Mouse (Mus musculus) midbrain, embryonic 14.5 days (tissue): ENCODE measurements around the gene Zfp839. TPM values are rescaled to one million over a fixed set of nuclear protein-coding genes. Genes with fewer than 3 reads are reported as not detected.

Experiments used
- ATAC-seq: fragments of 200-750 bp; cut with Nextera tagmentation; 2 replicates; pipeline ENCODE4 v1.8.0; 2017; ENCODE audit warnings: moderate number of reproducible peaks, moderate library complexity; ENCODE audit not compliant: low FRiP score, low TSS enrichment
- DNase-seq: peaks from one replicate; pipeline ENCODE4 v3.0.0-alpha.2; 2015
- H3K27ac ChIP-seq: fragments of 300-500 bp; sonication (generic); replicated peaks from 2 replicates; pipeline ENCODE4 v1.5.1; 2014; ENCODE audit warnings: mild to moderate bottlenecking, low read depth, low read length, moderate library complexity
- H3K27me3 ChIP-seq: fragments of 300-500 bp; sonication (generic); 2 replicates; pipeline ENCODE4 v1.6.1; 2014; ENCODE audit warnings: low read length, control low read depth, mixed read lengths; ENCODE audit not compliant: control insufficient read depth, insufficient read depth
- H3K36me3 ChIP-seq: fragments of 300-500 bp; sonication (generic); 2 replicates; pipeline ENCODE4 v1.6.1; 2014; ENCODE audit warnings: low read length, control low read depth; ENCODE audit not compliant: control insufficient read depth, insufficient read depth
- H3K4me1 ChIP-seq: fragments of 300-500 bp; sonication (generic); 2 replicates; pipeline ENCODE4 v1.6.1; 2014; ENCODE audit warnings: mild to moderate bottlenecking, antibody characterized with exemption, low read length, control low read depth; ENCODE audit not compliant: control insufficient read depth, insufficient read depth
- H3K4me2 ChIP-seq: fragments of 300-500 bp; sonication (generic); 2 replicates; pipeline ENCODE4 v1.6.1; 2014; ENCODE audit warnings: mild to moderate bottlenecking, low read length, moderate library complexity
- H3K4me3 ChIP-seq: fragments of 300-500 bp; sonication (generic); replicated peaks from 2 replicates; pipeline ENCODE4 v1.5.1; 2014; ENCODE audit warnings: low read depth, low read length
- H3K9ac ChIP-seq: fragments of 300-500 bp; sonication (generic); replicated peaks from 2 replicates; pipeline ENCODE4 v1.6.1; 2014; ENCODE audit warnings: mild to moderate bottlenecking, low read length, moderate library complexity
- H3K9me3 ChIP-seq: fragments of 300-500 bp; sonication (generic); 2 replicates; pipeline ENCODE4 v1.6.1; 2016; ENCODE audit warnings: low read length, control low read depth, mixed read lengths; ENCODE audit not compliant: control insufficient read depth
- WGBS: fragments of 180-500 bp; shearing (Covaris S2); extraction: QIAGEN DNeasy Blood & Tissue Kit; methylation state at CpG from one replicate; pipeline ENCODE4 v1.1.7; 2014; 5-methylcytosine and 5-hydroxymethylcytosine counted together
- polyA plus RNA-seq: library from polyadenylated mRNA; unstranded; fragments of >200 nt; fragmentation: Nextera tagmentation; extraction: Ambion mirVana; gene quantifications from 2 replicates; pipeline ENCODE4 v1.2.1, GENCODE M21; 2014

Zfp839 gene
- polyA plus RNA-seq, 1 experiment from 2014 or later = 3.1 TPM

DNA sequence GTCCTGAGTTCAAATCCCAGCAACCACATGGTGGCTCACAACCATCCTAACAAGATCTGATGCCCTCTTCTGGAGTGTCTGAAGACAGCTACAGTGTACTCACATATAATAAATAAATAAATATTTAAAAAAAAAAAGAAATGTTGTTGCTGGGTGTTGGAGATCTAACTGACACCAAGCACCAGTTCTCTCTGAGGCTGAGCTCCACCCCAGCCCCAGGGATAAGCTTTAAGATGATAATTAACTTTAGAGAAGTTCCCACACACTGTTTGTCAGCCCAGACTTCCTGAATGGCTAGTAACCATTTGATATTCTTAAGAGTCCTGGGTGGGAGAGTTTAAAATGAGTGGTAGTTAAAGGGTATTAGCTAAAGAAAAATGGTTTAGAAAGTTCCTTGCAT, 10.2 kb downstream of the Zfp839 start:
- Histone ChIP-seq H3K9ac (no peak overlapping the region), H3K4me3 (no peak overlapping the region), H3K27ac (no peak overlapping the region), H3K36me3 (peaks cover 19% of the 10 kb centered on the region), H3K27me3 (no peaks in the 10 kb centered on the region), H3K4me2 (no peak overlapping the region), H3K4me1 (no peaks in the 10 kb centered on the region), H3K9me3 (no peaks in the 10 kb centered on the region)
- no peak for ATAC-seq
- no peak for DNase-seq

DNA sequence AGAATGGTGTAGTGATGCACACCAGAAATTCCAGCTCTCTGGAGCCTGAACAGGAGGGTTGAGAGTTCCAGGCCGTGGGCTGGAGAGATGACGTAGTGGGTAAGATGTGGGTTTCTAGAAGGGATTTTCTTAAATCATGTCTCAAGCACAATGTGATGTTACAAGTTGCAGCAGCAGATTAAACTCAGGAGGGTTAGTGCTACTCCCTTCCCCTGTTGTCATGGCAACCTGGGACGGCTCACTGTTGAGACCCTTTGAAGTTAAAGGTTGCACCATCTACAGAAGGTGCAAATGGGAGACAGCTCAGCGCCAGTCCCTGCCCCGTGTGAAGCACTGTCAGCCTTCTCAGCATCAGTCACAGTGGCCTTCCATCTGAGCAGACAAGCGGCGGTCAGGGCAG, 11.2 kb downstream of the Zfp839 start:
- WGBS = 43% methylated on average over 7 of the region's 7 CpGs
- DNase-seq (peak; percentile 66), ATAC-seq (no peak)
- H3K27me3 ChIP-seq = no peaks in the 10 kb centered on the region
- peaks cover 14% of the 10 kb centered on the region for H3K36me3 ChIP-seq
- H3K4me1 ChIP-seq = no peaks in the 10 kb centered on the region
- H3K4me2 ChIP-seq = no peak overlapping the region
- no peak overlapping the region for H3K4me3 ChIP-seq
- H3K27ac ChIP-seq = peak overlapping the region; percentile 61; the same call in 1 of the 2 replicates
- H3K9ac ChIP-seq = no peak overlapping the region
- H3K9me3 ChIP-seq = no peaks in the 10 kb centered on the region

DNA sequence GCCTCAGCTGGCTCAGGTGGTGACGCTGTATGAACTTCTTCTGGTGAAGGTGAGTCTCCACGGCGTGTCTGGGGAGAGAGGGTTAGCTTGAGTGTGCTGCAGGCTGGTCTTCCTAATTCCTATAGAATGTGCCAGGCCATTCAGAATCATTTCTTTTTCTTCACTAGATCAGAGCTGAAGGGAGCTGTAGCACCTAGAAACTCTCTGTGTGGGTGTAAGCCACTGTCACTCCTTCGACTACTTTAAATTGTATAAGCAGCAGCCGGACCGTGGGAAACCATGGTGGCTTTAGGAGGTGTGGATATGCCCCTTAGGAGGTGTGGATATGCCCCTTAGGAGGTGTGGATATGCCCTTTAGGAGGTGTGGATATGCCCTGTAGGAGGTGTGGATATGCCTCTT, 14.0 kb downstream of the Zfp839 start:
- no peaks in the 10 kb centered on the region for H3K9me3 ChIP-seq
- ATAC-seq = no peak
- no peak overlapping the region for H3K4me2 ChIP-seq
- DNase-seq = no peak
- H3K4me3 ChIP-seq = no peak overlapping the region
- H3K4me1 ChIP-seq = no peaks in the 10 kb centered on the region
- H3K27me3 ChIP-seq = no peaks in the 10 kb centered on the region
- H3K36me3 ChIP-seq = peaks cover 30% of the 10 kb centered on the region
- H3K9ac ChIP-seq = no peak overlapping the region
- no peak overlapping the region for H3K27ac ChIP-seq
- 92% methylated on average over 6 of the region's 6 CpGs for WGBS

DNA sequence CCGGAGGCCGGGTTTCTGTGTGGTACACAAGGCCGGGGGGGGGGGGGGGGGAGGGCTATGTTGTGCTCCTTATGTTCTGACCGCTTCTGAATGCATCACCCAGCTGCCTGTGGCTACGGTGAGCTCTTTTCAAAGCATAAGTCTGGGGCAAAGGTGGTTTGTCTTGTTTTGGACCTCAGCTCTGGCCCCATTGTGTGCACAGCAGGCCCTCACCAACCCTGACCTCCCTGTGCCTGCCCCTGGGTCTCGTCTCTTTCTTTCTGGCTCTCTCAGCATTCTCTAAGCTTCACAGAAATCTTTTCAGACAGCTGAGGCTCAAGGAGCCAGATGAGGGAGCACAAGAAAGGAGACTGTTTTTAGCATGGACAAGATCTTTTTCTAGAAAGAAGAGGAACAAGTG, 15.5 kb downstream of the Zfp839 start:
- H3K9ac ChIP-seq = no peak overlapping the region

DNA sequence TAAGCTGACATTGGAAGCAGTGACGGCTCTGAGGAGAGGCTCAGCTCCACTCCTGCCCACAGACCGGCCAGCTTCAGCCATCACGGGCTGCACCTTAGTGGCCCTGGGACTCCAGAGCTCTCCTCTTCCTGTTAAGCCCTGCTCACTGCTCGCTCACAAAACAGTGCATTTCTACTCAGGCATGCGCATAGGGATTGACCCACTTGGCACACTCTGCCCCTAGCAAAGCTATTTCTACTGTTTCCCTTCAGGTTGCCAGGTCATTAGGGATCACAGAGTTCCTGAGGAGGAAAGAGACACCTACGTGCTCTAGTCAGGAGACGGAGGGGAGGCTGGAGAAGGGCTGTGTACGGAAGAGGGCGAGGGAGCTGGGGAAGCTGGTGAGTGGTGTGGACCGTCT, 15.9 kb downstream of the Zfp839 start:
- H3K4me2 ChIP-seq = no peak overlapping the region
- H3K36me3 ChIP-seq = peaks cover 44% of the 10 kb centered on the region
- DNase-seq (no peak), ATAC-seq (no peak)
- no peaks in the 10 kb centered on the region for H3K4me1 ChIP-seq
- no peak overlapping the region for H3K27ac ChIP-seq
- H3K9ac ChIP-seq = no peak overlapping the region
- no peaks in the 10 kb centered on the region for H3K9me3 ChIP-seq
- 78% methylated on average over 10 of the region's 10 CpGs for WGBS
- H3K27me3 ChIP-seq = no peaks in the 10 kb centered on the region
- no peak overlapping the region for H3K4me3 ChIP-seq

More for the DNA sequence above, 15.5 kb downstream of the Zfp839 start:
- no peak for DNase-seq
- 43% methylated on average over 5 of the region's 6 CpGs for WGBS
- Histone ChIP-seq H3K4me1 (no peaks in the 10 kb centered on the region), H3K27me3 (no peaks in the 10 kb centered on the region), H3K36me3 (peaks cover 40% of the 10 kb centered on the region), H3K4me3 (no peak overlapping the region), H3K4me2 (no peak overlapping the region), H3K27ac (no peak overlapping the region), H3K9me3 (no peaks in the 10 kb centered on the region)
- ATAC-seq = no peak

DNA sequence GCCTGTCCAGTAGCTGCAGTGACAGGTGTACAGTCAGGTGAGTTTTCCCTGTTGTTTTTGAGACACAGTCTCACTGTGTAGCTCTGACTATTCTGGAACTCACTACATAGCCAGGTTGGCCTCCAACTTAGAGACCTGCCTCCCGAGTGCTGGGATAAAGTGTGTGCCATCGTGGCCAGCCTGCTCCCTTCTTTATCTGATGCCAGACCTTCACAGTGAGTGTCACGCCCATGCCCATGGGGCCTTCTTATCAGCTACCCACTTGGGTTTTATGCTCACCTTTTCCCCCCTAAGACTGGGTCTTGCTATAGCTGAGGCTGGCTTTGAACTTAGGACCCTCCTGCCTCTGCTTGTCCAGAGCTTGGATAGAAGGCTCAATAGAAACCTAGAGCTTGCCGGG, 20.1 kb downstream of the Zfp839 start:
- Histone ChIP-seq H3K36me3 (peaks cover 70% of the 10 kb centered on the region), H3K27ac (no peak overlapping the region), H3K27me3 (no peaks in the 10 kb centered on the region), H3K4me1 (no peaks in the 10 kb centered on the region), H3K9ac (no peak overlapping the region), H3K4me3 (no peak overlapping the region), H3K9me3 (no peaks in the 10 kb centered on the region), H3K4me2 (no peak overlapping the region)
- DNase-seq (no peak), ATAC-seq (no peak)
- WGBS = 95% methylated on average over 4 of the region's 4 CpGs

DNA sequence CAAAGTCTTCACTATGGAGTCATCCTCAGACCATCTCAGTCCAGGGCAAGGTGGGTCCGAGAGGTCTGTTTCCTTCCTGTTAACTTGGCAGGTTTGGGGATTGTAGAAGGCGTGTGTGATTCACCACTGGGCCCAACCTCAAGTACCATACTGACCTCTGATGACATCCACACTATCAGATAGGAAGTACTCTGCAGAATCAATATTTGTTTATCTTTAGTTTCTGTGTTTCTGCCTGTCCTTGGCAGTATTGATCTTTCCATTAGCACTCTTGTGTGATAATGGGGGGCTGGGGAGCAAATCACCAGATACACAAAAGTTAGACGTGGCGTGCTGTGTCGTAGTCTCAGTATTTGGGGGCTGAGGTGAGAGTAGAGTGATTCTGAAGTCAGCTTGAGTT, 21.2 kb downstream of the Zfp839 start:
- no peak overlapping the region for H3K4me3 ChIP-seq
- DNase-seq = no peak
- H3K9ac ChIP-seq = no peak overlapping the region
- WGBS = 93% methylated on average over 5 of the region's 5 CpGs
- H3K4me2 ChIP-seq = no peak overlapping the region
- no peaks in the 10 kb centered on the region for H3K9me3 ChIP-seq
- ATAC-seq = no peak
- H3K4me1 ChIP-seq = no peaks in the 10 kb centered on the region
- no peaks in the 10 kb centered on the region for H3K27me3 ChIP-seq
- H3K36me3 ChIP-seq = peaks cover 74% of the 10 kb centered on the region
- no peak overlapping the region for H3K27ac ChIP-seq

DNA sequence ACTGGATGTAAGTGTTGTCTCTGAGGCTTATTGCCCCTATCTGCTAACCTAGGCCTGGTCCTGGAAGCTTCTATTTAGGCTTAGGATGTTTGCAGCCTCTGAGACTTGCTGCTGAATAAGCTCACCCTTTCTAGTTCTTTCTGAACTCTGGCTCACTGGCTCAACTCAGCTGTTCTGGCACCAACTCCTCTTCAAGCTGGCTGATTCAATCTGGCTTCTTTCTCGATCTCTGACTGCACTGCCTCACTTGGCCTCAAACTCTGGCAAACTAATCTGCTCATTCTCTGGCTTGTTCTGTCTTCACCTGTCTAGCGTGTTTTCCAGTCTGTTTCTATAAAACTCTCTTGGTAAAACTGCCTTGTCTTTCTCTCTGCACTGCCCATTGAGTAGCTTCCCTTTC, 25.3 kb downstream of the Zfp839 start:
- DNase-seq = no peak
- H3K27me3 ChIP-seq = no peaks in the 10 kb centered on the region
- no peaks in the 10 kb centered on the region for H3K4me1 ChIP-seq
- H3K36me3 ChIP-seq = peaks cover 78% of the 10 kb centered on the region
- H3K27ac ChIP-seq = no peak overlapping the region
- H3K9me3 ChIP-seq = no peaks in the 10 kb centered on the region
- H3K4me2 ChIP-seq = no peak overlapping the region
- H3K4me3 ChIP-seq = no peak overlapping the region
- H3K9ac ChIP-seq = no peak overlapping the region
- WGBS = 93% methylated on average over 2 of the region's 2 CpGs
- ATAC-seq = no peak

DNA sequence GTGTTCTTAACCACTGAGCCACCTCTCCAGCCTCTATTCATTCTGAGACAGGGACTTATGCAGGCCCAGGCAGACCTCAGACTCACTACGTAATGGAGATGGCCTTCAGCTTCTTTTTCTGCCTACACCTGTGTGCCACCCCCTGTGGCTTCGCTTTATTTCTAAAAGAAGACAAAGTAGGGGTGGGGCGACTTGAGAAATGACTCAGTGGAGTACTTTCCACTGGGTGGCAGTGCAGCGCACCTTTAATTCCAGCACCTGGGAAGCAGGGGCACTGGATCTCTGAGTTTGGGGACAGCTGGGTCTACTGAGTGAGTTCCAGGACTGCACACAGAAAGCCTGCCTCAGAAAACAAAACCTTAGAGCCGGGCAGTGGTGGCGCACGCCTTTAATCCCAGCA, 32.2 kb downstream of the Zfp839 start:
- Histone ChIP-seq H3K27me3 (no peaks in the 10 kb centered on the region), H3K4me1 (no peaks in the 10 kb centered on the region), H3K4me2 (no peak overlapping the region), H3K9ac (no peak overlapping the region), H3K36me3 (peaks cover 56% of the 10 kb centered on the region), H3K27ac (no peak overlapping the region), H3K4me3 (no peak overlapping the region), H3K9me3 (no peaks in the 10 kb centered on the region)
- WGBS = 88% methylated on average over 7 of the region's 7 CpGs
- no peak for ATAC-seq
- DNase-seq = no peak
